Mouse (Mus musculus) MEL-GATA-1-ER (cell line): ENCODE measurements at regions not wholly inside any gene's neighbourhood (a gene's known extent, or its start where the extent isn't known, plus 50 kb on each side); places are given as distances from the start of the nearest gene placed in this dataset.

ENCODE experiments used
- DNase-seq: peaks from one replicate; pipeline ENCODE4 v3.0.0-alpha.2; 2012; ENCODE audit warnings: low read depth; ENCODE audit errors: extremely low read depth

GRCm38 (mm10) chr3:118248768-118249167, 313.2 kb upstream of the Dpyd start:
- DNase-seq, result no peak

- DNase-seq, result no peak
These were observed 286.0 kb upstream of the Dpyd start for GRCm38 (mm10) chr3:118275917-118276316.

GRCm38 (mm10) chr3:118278274-118278673, 283.7 kb upstream of the Dpyd start:
- DNase-seq, result no peak

- no peak for DNase-seq
These were observed 275.0 kb upstream of the Dpyd start for GRCm38 (mm10) chr3:118286946-118287345.

- DNase-seq, result no peak
These were observed 236.8 kb upstream of the Dpyd start for GRCm38 (mm10) chr3:118325111-118325510.

- no peak for DNase-seq
These were observed 233.7 kb upstream of the Dpyd start for GRCm38 (mm10) chr3:118328237-118328636.

GRCm38 (mm10) chr3:118329132-118329674, 232.7 kb upstream of the Dpyd start:
- DNase-seq, result peak; percentile 14

GRCm38 (mm10) chr3:118331559-118331958, 230.4 kb upstream of the Dpyd start:
- no peak for DNase-seq

GRCm38 (mm10) chr3:118338716-118339115, 223.2 kb upstream of the Dpyd start:
- DNase-seq, result no peak

- no peak for DNase-seq
These were observed 200.2 kb upstream of the Dpyd start for GRCm38 (mm10) chr3:118361741-118362141.
